Mouse (Mus musculus) lung, embryonic 16.5 days (tissue): ENCODE data around the gene Acpp. TPM values are rescaled to one million over a fixed set of nuclear protein-coding genes. Genes with fewer than 3 reads are reported as not detected.
A peak's percentile ranks its signal among the peaks of the same experiment; 100 is the strongest.

Source experiments
- ATAC-seq: fragments of 200-750 bp; cut with Nextera tagmentation; 2 replicates; pipeline ENCODE4 v1.8.0; 2017; ENCODE audit warnings: low read depth, mild to moderate bottlenecking, moderate library complexity
- H3K27ac ChIP-seq: fragments of 300-500 bp; sonication (generic); 2 replicates; pipeline ENCODE4 v1.5.1; 2014; ENCODE audit warnings: mild to moderate bottlenecking, control low read depth, low read length
- H3K27me3 ChIP-seq: fragments of 300-500 bp; sonication (generic); 2 replicates; pipeline ENCODE4 v1.6.1; 2014; ENCODE audit warnings: low read depth, low read length, mixed read lengths; ENCODE audit not compliant: control insufficient read depth, insufficient read depth
- H3K36me3 ChIP-seq: fragments of 300-500 bp; sonication (generic); 2 replicates; pipeline ENCODE4 v1.6.1; 2014; ENCODE audit warnings: low read length; ENCODE audit not compliant: control insufficient read depth, insufficient read depth
- H3K4me1 ChIP-seq: fragments of 300-500 bp; sonication (generic); replicated peaks from 2 replicates; pipeline ENCODE4 v1.6.1; 2014; ENCODE audit warnings: low read length, mixed read lengths; ENCODE audit not compliant: control insufficient read depth, insufficient read depth
- H3K4me2 ChIP-seq: fragments of 300-500 bp; sonication (generic); 2 replicates; pipeline ENCODE4 v1.6.1; 2014; ENCODE audit warnings: low read depth, low read length, control low read depth
- H3K4me3 ChIP-seq: fragments of 300-500 bp; sonication (generic); 2 replicates; pipeline ENCODE4 v1.5.1; 2014; ENCODE audit warnings: mild to moderate bottlenecking, low read length, control low read depth
- H3K9ac ChIP-seq: fragments of 300-500 bp; sonication (generic); 2 replicates; pipeline ENCODE4 v1.6.1; 2014; ENCODE audit warnings: low read length, control low read depth
- H3K9me3 ChIP-seq: fragments of 300-500 bp; sonication (generic); 2 replicates; pipeline ENCODE4 v1.6.1; 2016; ENCODE audit warnings: low read length; ENCODE audit not compliant: control insufficient read depth
- WGBS: fragments of 180-500 bp; shearing (Covaris S2); extraction: QIAGEN DNeasy Blood & Tissue Kit; methylation state at CpG from one replicate; pipeline ENCODE4 v1.1.7; 2014; 5-methylcytosine and 5-hydroxymethylcytosine counted together
- polyA plus RNA-seq: library from polyadenylated mRNA; unstranded; fragments of >200 nt; fragmentation: Nextera tagmentation; extraction: Ambion mirVana; gene quantifications from 2 replicates; pipeline ENCODE4 v1.2.1, GENCODE M21; 2015

Gene Acpp
- polyA plus RNA-seq, 1 experiment from 2014 or later, result 0.60 TPM

DNA sequence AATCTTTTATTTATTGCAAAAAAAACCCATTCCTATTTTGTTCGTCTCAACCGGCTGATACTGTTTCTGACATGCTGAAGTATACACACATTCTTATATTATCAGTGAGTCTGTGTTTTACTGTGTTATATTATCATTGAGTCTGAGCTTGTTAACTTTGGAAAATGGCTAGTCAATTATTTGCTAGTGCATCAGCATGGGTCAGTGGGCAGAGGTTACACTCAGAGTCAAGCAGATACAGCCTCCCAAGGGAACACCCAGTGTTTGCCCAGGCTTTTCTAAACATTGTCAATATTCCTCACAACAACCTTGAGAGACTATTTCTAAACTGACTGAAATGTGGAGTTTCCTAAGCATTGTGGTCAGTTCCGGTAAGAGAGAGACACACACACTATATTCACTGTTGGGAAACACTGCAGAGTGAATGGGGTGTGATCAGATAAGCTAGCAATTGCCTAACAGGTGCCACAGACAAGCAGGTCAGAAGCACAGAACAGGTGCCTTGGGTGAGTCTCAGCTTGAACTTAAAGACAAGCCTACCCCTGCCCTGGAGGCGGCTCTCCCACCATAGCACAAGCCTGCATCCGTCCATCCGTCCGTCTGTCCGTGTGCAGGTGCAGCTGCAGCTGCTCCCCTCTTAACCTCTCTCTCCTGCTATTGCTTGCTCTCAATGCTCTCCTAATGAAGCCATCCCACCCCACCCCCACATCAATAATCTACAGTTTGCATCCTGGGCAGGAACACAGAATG is 18.1 kb upstream of the Acpp start:
- no peak for ATAC-seq
- H3K4me1 ChIP-seq, result no peaks in the 10 kb centered on the region
- no peak overlapping the region for H3K4me3 ChIP-seq
- H3K27ac ChIP-seq, result no peak overlapping the region
- no peak overlapping the region for H3K4me2 ChIP-seq
- H3K9ac ChIP-seq, result no peak overlapping the region
- 63% methylated on average over 8 of the region's 8 CpGs for WGBS
- H3K36me3 ChIP-seq, result no peaks in the 10 kb centered on the region
- no peaks in the 10 kb centered on the region for H3K27me3 ChIP-seq
- H3K9me3 ChIP-seq, result no peaks in the 10 kb centered on the region

DNA sequence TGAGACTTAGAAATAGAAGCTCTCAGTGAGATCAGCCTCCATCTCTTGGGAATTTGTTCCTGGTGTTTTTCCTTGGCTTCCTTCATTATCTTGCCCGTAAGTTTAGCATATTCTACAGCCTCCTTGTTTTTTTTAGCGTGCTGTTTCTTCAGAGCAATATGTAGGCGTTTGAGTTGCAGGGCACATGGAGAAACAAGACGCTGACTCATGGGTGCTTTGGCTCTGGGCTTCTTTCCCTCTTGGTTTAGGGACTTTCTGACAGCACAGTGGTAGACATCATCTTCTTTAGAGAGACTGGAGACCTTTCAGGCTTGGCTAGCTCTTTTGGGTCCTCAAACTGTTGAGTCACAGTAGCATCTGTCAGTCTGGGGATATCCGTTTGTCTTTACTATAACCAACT is 6.6 kb upstream of the Acpp start:
- no peaks in the 10 kb centered on the region for H3K9me3 ChIP-seq
- ATAC-seq, result no peak
- no peak overlapping the region for H3K4me3 ChIP-seq
- H3K36me3 ChIP-seq, result no peaks in the 10 kb centered on the region
- no peaks in the 10 kb centered on the region for H3K4me1 ChIP-seq
- no peak overlapping the region for H3K4me2 ChIP-seq
- no peak overlapping the region for H3K9ac ChIP-seq
- no peak overlapping the region for H3K27ac ChIP-seq
- WGBS, result 81% methylated on average over 5 of the region's 5 CpGs
- no peaks in the 10 kb centered on the region for H3K27me3 ChIP-seq

DNA sequence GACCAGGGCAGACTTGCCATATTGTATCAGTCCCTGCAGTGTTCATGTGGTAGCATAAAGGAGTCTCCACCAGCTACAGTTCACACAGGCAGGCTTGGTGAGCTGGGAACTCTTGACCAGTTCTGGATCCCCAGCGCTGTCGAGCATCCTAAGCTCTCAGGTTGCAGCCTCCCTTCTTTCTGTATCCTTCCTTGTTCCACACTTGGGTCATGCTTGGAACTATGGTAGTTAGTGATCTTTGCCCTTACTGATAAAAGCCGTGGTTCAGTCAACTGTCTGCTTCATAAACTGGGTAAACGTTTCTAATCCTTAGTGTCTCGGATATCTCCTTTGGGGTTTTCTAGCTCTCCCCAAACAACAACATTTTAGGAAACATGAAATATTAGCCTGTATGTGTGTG is 1.9 kb upstream of the Acpp start:
- no peak overlapping the region for H3K4me2 ChIP-seq
- no peaks in the 10 kb centered on the region for H3K9me3 ChIP-seq
- H3K36me3 ChIP-seq, result no peaks in the 10 kb centered on the region
- H3K4me1 ChIP-seq, result no peaks in the 10 kb centered on the region
- 83% methylated on average over 5 of the region's 5 CpGs for WGBS
- no peak for ATAC-seq
- no peak overlapping the region for H3K9ac ChIP-seq
- no peaks in the 10 kb centered on the region for H3K27me3 ChIP-seq
- no peak overlapping the region for H3K27ac ChIP-seq
- no peak overlapping the region for H3K4me3 ChIP-seq

DNA sequence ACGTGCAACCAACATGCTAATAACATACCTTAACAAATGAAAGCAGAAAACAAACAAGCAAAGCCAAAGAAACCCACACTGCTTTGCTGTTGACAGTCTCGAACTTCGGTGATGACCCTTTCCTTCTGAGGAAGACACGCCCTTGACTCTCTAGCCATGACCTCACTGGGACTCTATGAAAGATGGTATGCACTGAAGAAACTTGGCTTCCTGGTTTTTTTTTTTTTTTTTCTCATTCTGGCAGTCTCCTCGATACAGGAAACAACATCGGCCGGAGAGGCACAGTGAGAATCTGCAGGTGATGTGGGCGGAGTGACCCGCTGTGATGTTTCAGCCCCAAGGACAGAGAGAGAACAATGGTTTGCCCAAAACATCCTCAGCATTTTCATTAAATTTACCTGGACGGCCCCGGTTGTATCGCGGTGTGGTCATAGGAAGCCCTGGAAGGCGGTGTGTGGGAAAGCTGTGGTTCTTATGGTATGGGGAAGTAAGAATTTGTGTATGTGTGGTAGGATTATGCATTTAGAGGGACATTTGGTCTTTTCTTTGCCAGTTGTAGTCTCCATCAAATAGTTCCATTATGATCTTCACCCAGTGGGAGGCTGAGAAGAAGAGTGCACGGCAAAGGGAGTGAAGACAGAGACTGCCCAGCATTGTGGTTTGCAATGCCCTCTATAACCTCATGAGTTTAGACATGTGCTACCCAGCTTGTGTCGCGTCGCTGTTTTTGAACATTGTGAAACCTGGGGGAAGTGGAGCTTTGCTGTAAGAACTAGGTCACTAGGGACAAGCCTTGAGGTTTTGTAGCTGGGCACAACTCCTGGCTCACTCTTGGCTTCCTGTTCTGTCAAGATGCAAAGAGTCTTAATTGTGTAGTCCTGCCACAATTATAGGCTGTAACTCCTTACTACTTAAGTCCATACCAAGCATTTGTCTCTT is 1.2 kb upstream of the Acpp start:
- no peaks in the 10 kb centered on the region for H3K27me3 ChIP-seq
- H3K9ac ChIP-seq, result no peak overlapping the region
- no peaks in the 10 kb centered on the region for H3K36me3 ChIP-seq
- 84% methylated on average over 18 of the region's 18 CpGs for WGBS
- no peaks in the 10 kb centered on the region for H3K4me1 ChIP-seq
- ATAC-seq, result no peak
- H3K27ac ChIP-seq, result no peak overlapping the region
- no peaks in the 10 kb centered on the region for H3K9me3 ChIP-seq
- no peak overlapping the region for H3K4me3 ChIP-seq
- no peak overlapping the region for H3K4me2 ChIP-seq

DNA sequence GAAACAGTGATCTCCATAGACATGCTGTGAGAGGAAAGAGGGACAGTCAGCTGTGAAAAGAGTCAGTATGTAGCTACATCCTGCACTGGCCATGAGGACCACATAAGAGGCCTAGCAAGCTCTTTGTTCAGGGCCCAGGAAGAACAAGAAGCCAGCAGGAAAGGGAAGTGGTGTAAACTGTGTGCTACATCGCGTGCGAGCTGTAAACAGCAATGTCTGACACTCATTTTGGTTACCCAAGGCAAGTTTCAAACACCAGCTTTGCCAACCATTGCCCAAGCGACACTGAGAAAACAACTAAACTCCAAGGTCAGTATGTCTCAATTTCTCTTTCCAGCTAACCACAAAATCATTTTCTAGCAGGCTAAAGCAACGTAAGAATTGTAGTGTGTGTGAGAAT is 6.2 kb downstream of the Acpp start:
- Histone ChIP-seq H3K36me3 (no peaks in the 10 kb centered on the region), H3K9me3 (no peaks in the 10 kb centered on the region), H3K4me1 (no peaks in the 10 kb centered on the region), H3K4me3 (no peak overlapping the region), H3K9ac (no peak overlapping the region), H3K4me2 (no peak overlapping the region), H3K27ac (no peak overlapping the region), H3K27me3 (no peaks in the 10 kb centered on the region)
- WGBS, result 83% methylated on average over 5 of the region's 5 CpGs
- ATAC-seq, result no peak

DNA sequence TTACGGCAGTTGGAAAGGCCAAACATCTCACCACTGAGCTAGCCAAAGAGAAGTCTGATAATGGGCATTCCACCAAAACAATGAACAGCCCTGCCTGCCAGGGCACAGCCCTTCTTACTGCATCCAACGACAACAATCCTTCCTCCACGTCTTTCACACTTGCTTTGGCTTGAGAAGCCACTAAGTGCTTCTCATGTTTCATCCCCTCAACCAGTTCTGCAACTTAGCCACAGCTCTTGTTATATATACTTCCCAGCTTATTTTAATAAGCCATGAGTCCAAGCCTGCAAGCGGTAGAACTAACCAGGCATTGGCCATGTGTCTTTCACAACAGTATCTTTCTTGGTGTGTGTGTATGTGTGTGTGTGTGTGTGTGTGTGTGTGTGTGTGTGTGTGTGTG is 8.9 kb downstream of the Acpp start:
- Histone ChIP-seq H3K9ac (no peak overlapping the region), H3K27ac (no peak overlapping the region), H3K36me3 (no peaks in the 10 kb centered on the region), H3K27me3 (no peaks in the 10 kb centered on the region), H3K9me3 (no peaks in the 10 kb centered on the region), H3K4me3 (no peak overlapping the region), H3K4me1 (no peaks in the 10 kb centered on the region), H3K4me2 (no peak overlapping the region)
- 0 out of 2 replicates have a peak, but pooled peaks have one; percentile 31 for ATAC-seq
- WGBS, result 38% methylated on average over 4 of the region's 4 CpGs

DNA sequence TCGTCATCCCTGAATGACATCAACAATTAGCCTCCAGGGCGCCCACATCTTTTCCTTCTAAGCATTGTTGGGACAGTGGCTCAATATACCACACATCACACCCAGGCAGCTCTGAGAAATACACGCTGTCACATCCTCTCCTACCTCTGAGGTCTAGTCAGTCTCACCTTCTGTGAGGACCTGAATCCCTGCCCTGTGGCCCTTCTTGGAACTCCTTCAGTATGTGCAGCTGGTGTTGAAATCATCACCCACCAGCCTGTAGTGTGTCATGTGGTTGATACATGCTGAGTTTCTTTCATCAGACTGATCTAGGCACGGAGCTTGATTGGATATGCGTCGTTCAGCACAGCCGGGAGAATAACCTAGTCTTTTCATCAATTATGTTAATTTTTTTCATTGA is 16.0 kb downstream of the Acpp start:
- Histone ChIP-seq H3K9me3 (no peaks in the 10 kb centered on the region), H3K27ac (no peak overlapping the region), H3K4me1 (no peaks in the 10 kb centered on the region), H3K4me2 (no peak overlapping the region), H3K27me3 (no peaks in the 10 kb centered on the region), H3K4me3 (no peak overlapping the region), H3K36me3 (no peaks in the 10 kb centered on the region), H3K9ac (no peak overlapping the region)
- WGBS, result 70% methylated on average over 7 of the region's 7 CpGs
- no peak for ATAC-seq

DNA sequence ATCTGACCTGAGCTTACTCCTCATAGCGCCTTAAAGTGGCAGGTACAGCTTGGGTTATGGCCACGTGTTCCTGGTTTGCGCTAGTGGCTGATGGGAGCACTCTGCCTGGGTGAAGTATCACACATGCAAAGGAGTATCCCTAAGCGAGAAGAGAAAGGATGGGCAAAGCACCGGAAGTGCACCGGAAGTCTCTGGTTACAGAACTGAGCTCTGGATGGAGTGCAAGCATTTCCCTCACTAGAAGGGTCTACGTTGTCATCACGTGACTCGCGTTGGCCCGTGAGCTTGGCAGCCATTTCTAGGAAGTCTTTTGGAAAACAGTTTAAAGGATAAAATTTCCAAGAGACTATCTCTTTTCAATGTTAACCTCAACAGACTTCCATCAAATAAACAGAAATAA is 21.2 kb downstream of the Acpp start:
- Histone ChIP-seq H3K9ac (no peak overlapping the region), H3K4me3 (no peak overlapping the region), H3K9me3 (no peaks in the 10 kb centered on the region), H3K36me3 (no peaks in the 10 kb centered on the region), H3K4me1 (no peaks in the 10 kb centered on the region), H3K27ac (no peak overlapping the region), H3K4me2 (no peak overlapping the region), H3K27me3 (no peaks in the 10 kb centered on the region)
- WGBS, result 81% methylated on average over 11 of the region's 11 CpGs
- no peak for ATAC-seq

DNA sequence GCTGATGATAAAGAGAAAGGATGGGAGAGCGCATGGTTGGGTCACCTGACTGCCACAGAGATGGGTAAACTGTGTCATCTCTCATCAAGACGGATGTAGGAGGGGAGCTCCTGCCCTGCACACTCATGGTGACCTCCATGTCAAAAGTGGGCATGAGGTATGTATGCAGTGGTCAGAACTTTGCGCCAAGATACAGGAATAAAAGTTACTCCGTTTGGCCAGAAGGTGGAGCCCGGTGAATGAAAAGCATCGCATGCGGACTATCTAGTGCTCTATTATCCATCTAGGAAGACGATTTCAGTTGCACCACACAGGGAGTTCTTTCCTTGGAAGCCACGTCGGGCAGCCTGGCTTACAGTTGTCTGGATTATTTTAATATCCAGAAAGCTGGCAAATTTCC is 22.0 kb downstream of the Acpp start:
- no peak overlapping the region for H3K9ac ChIP-seq
- 9% methylated on average over 10 of the region's 10 CpGs for WGBS
- no peak for ATAC-seq

More for the DNA sequence above, 22.0 kb downstream of the Acpp start:
- no peak overlapping the region for H3K4me2 ChIP-seq
- H3K9me3 ChIP-seq, result no peaks in the 10 kb centered on the region
- H3K27ac ChIP-seq, result no peak overlapping the region
- H3K36me3 ChIP-seq, result no peaks in the 10 kb centered on the region
- H3K27me3 ChIP-seq, result no peaks in the 10 kb centered on the region
- no peak overlapping the region for H3K4me3 ChIP-seq
- H3K4me1 ChIP-seq, result no peaks in the 10 kb centered on the region
